Mouse (Mus musculus) adrenal gland, postnatal 10 days (tissue): ENCODE results near the gene Tpra1. TPM values are rescaled to one million over a fixed set of nuclear protein-coding genes. Genes with fewer than 3 reads are reported as not detected.

Experiments
- DNase-seq: peaks from one replicate; pipeline ENCODE4 v3.0.0; 2021; ENCODE audit warnings: mixed read lengths
- total RNA-seq, 2 experiments: library from RNA; stranded (reverse); gene quantifications; 2 replicates each; pipeline ENCODE4 v1.2.3; 2021

The Tpra1 gene
- total RNA-seq, 2 experiments from 2014 or later, result 61.0 to 74.0 TPM

DNA sequence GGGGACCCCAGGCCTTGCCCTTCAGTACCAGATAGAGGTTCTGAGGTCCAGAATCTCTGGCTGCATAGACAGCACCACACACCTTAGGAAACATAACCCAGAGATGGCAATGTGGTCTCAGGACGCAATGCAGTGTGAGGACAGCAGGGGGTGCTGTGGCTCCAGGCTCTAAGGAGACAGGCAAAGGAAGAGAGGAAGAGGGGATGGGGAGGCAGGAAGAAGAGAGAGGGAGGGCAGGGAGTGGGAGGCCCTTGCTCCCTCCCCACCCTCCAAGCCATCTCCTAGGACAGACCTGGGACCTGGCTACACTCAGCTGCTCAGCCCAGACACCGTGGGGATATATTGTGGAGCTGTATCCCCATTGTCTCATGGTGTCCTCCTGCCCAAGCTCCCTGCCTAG, 25.5 kb downstream of the Tpra1 start:
- peak; percentile 91 for DNase-seq

- DNase-seq, result no peak
These were observed 26.0 kb downstream of the Tpra1 start for GRCm38 (mm10) chr6:88928026-88928425.

DNA sequence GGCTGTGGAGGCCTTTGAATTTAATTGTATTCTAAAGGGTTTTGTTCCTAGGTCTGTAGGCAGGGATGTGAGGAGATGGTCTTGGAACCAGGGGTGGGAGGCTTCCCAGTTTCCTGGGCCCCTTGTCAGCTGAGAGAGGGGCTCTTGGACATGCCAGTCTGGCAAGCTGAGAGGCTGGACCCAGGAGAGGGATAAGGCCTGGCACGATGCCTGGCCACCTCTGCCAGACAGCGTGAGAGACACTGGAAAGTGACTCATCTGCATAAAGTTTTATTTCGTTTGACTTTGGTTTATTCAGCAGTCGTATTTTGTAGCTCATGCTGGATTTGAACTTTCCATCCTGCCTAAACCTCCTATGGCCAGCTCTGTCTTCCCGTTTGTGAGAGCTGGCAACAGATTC, 26.5 kb downstream of the Tpra1 start:
- DNase-seq, result peak; percentile 79

DNA sequence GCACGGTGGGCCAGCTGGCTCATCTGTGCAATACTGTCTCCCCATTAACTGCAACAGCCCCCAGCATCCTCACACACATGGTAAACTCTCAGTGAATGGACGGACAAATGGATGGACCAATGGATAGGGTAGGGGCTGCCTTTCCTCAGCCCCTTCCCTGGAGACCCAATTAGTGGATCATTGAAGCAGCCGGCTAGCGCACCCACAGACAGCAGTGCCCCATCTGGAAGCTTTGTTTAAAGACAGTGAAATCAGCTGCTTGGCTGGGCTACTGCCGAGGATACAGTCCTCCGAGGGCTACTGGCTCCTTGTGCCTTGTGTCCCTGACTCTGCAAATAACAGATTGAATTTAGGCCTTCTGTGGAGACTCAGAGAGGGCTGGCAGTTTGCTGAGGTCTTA, 27.4 kb downstream of the Tpra1 start:
- no peak for DNase-seq

DNA sequence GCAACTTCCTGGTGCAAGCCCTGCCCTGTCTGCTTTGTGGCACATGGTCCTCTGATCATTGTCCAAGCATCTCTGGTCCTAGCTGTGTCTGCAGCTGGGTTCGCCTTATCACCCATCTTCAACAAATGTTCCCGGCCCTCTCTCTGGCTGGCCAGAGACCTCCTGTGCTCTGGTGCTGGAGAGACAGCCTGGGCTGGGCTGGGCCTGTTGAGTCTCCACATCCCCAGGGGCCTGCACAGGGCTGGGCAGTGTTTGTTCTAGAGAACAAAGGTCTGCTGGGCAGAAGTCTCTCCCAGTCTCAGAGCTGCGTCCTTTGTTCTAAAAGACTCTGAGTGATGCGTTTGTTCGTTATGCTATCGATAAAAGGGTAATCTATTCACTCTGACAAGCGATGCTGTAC, 28.0 kb downstream of the Tpra1 start:
- no peak for DNase-seq

DNA sequence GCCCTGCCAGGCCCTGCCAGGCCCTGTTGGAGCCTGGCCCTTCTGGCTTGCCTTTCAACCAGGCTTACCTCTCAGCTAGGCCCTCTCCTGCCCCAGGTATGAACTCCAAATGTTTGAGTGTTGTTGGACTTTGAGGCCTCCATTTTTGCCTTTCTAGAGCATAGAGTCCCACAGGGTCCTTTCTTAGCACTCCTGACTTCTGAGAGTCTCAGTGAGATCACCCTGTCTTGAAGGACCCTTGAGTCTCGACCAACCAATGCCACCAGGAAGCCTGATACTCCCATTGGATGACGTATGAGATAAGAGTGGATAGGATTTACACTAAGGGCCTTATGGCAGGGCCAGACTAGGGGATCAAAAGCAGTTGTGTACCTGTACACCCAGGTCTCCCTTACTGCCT, 29.4 kb downstream of the Tpra1 start:
- no peak for DNase-seq

DNA sequence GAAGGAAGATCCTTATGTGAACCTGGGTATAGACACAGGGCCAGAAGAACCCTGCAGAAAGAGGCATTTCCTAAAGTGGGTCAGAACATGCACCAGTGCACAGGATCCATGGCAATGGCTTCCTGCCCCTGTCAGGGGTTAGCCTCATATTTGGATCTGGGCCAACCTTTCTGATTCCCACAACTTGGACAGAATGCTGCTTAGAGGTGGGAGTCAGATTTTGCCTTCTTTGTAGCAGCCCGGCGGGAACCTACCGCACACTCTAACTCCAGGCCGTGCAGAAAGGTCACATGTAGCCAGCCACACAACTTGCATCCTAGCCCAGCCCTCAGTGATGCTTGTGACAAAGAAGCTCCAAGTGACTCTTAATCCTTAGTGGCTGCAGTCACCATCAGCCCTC, 32.1 kb downstream of the Tpra1 start:
- no peak for DNase-seq

GRCm38 (mm10) chr6:88934816-88935215, 32.8 kb downstream of the Tpra1 start:
- DNase-seq, result no peak

GRCm38 (mm10) chr6:88935735-88936276, 33.8 kb downstream of the Tpra1 start:
- peak; percentile 65 for DNase-seq

DNA sequence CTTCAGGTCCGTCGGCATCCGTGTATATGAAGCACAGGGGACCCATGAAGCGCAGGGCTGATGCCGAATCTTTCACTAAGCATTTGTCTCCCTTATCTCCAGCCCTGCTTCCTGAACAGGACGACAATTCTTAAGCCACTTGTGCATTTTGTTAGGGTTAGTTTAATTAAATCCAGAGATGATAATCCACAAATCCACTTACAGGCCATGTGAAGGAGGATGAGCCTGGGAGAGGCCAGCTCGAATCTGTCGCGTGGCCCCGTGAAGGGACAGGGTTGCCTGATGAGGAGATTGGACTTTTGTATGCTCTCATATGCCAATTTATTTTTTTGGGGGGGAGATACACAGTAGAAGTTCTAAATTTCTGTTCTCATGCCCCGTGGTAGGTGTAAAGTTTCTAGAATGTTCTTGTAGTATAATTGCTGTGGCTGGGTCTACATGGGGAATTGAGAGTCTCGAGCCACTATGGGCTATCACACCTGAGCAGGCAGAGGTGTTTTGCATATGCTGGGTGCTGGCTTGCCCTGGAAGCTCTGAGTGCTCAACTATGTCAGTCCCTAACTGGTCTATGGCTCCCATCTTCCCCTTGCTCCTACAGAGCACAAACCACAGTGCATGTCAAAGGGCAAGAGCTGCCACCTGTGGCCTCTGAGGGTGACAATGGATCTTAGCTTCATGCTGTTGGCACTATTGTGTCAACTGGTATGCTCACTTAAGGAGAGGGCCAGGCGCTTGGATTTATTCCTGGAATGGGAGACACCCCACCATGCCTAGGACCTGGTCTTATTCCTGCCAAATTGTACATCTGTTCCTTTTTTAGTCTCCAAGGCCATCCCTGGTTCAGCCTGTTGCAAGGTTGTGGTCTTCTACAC, 34.5 kb downstream of the Tpra1 start:
- DNase-seq, result no peak

- no peak for DNase-seq
These were observed 35.1 kb downstream of the Tpra1 start for GRCm38 (mm10) chr6:88937214-88937549.

GRCm38 (mm10) chr6:88937971-88938663, 36.1 kb downstream of the Tpra1 start:
- no peak for DNase-seq

- no peak for DNase-seq
These were observed 36.6 kb downstream of the Tpra1 start for GRCm38 (mm10) chr6:88938664-88939055.

GRCm38 (mm10) chr6:88939281-88940089, 37.4 kb downstream of the Tpra1 start:
- DNase-seq, result no peak

DNA sequence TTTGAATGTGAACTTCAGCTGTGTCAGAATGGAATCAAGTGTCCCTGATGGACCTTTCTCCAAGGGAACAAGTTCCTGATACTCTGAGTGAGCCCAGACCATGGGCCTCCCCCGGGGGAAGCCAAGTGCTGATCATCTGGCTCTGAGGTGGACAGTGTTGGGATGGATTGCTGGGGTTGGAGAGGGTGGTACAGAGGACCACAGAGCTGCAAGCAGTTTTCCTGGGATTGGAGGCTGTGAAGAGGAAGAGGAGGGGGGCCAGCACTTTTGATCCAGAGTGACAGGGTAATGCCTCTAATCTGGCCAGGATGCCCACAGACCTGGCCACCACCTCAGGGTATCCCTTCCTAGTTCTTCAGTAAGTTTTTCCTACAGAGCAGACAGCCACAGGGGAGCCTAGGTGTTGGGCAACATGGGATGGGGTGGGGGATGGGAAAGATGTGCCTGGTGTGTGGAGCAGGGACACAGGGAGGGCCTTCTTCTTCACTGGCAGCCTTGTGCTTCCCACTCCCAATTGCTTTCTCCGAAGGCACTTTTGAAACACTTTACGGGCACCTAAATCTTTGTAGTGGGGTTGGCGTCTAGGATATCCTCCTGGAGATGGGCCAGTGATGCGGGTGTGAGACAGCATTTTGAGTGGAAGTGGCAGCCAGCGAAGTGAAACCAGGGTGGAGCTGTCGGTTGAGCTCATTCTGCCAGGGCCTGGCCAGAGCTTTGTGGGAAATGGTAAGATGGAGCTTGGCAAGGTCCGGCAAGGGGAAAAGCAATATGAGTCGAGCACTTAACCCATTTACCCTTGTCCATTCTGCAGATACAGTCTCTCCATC, 38.3 kb downstream of the Tpra1 start:
- DNase-seq, result no peak

DNA sequence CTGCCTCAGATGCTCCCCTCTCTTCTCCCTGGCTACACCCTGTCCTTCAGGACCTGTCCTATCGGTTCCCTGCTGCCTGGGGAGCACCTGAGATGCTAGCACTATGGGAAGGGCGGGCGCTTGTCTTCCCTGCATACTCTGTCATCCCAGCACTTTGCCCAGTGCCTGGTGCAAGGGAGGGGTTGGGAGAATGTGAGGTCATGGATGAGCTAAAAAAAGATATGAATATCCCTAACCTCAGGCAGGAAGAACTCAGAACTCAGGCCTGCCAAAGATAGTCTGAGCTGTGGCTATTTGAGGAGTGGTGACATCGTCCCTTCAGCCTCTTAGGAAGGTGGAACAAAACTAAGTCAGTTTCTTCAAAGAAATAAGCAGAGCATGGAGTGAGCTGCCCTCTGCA, 39.6 kb downstream of the Tpra1 start:
- no peak for DNase-seq

- DNase-seq, result no peak
These were observed 40.5 kb downstream of the Tpra1 start for GRCm38 (mm10) chr6:88942595-88942994.

GRCm38 (mm10) chr6:88943666-88944065, 41.6 kb downstream of the Tpra1 start:
- no peak for DNase-seq

- DNase-seq, result peak; percentile 44
These were observed 44.4 kb downstream of the Tpra1 start for GRCm38 (mm10) chr6:88946442-88946841.

DNA sequence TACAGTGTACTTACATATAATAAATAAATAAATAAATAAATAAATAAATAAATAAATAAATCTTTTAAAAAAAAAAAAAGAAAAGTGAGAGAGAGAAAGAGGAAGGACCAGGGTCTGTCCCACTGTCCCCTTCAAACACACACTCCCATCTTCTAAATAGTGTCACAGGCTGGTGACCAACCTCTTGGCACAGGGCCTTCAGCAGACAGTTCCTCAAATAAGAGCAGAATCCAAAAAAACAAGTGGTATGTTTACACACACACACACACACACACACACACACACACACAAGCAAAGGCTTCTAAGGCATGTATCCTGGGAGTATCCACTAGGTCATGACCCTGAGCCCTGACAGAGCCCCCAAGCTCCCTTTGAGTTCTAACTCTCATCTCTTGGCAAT, 45.7 kb downstream of the Tpra1 start:
- no peak for DNase-seq

DNA sequence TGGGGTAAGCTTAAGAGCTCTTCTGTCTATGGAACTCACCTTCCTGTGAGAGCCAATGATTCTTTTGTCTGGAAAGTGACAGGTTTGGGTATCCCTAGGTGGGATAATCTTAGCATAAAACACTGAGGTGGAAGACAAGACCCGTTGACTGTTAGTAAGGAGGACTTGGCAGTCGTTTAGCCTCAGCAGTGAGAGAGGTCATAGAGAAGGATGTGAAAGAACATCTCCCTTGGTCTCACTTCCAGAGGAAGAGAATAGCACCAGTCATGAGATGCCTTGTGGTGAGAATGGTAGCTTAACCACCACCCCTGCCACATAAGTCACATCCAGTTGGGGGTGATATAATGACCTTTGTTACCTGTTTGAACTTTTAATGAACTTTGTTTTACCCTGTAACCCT, 54.7 kb downstream of the Tpra1 start:
- DNase-seq, result no peak

DNA sequence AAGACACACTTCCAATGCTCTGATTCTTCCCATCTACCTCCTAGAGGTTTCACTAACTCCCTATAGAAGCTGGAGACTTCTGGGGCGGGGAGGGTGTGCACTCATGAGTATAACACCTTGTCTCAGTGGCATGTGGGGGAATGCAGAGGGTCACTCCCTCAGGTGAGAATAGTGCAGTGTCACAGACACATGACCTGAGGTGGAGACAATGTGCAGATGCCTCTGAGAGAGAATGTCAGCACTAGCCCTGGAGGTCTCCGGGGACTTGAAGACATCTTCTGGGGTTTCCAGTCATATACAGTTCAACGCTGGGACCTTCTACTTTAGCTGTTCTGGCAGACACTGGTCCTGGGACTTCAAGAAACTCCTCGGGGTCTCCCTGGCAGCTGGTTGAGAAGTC, 55.3 kb downstream of the Tpra1 start:
- DNase-seq, result no peak
